ENCODE assay signal across 7 mouse cellular contexts in genomic region chr9:75435918-75436317, GRCm38 (mm10). TPM values are rescaled to one million over a fixed set of nuclear protein-coding genes. Genes with fewer than 3 reads are reported as not detected.
DNase-seq lines count a peak whose midpoint lies in the region; ATAC-seq lines count a peak whose summit lies in the region.

No protein-coding gene starts in this region.

- intact Hi-C loops in left cerebral cortex, postnatal 14 days (cut with DNase I), result loop anchor here (10.0 kb wide), 1 partner anchor 381 kb away; no protein-coding TSS in a partner anchor

- DNase-seq in cerebellum, postnatal 36 days, result peak; percentile 48 to 56
- DNase-seq in gastrocnemius, adult 8-10 months (ENCODE audit: low spot score in 2 of 2), result peak; percentile 64 to 77
- DNase-seq in induced T-regulatory cell, adult 2 months (ENCODE audit: low read depth), result peak; percentile 90
- DNase-seq in left cerebral cortex, postnatal 14 days (ENCODE audit: low spot score in 2 of 2), result peak; percentile 58 to 79
- peak; percentile 26 for DNase-seq in right cerebral cortex, postnatal 25 days

- peak; percentile 40 for ATAC-seq in activated CD4-positive, CD25-positive, alpha-beta regulatory T cell, adult 4 months
- peak; percentile 67 for ATAC-seq in megakaryocyte progenitor cell, adult 5-6 weeks (replicated peaks; ENCODE audit: poor library complexity)

RNA-seq across cellular contexts. Expression of gene Leo1, which starts 5.4 kb away (rescaled TPM):
- polyA plus RNA-seq in activated CD4-positive, CD25-positive, alpha-beta regulatory T cell, adult 4 months (2017; shearing (Covaris generic)), result 10 to 100 TPM; 33.4 to 43.1 TPM
- total RNA-seq in gastrocnemius, adult 8-10 months (2022), result 10 to 100 TPM; 14.8 to 23.2 (median 22.2) TPM
- total RNA-seq in left cerebral cortex, postnatal 14 days (2021), result 10 to 100 TPM; 27.9 to 29.4 TPM
- total RNA-seq in megakaryocyte progenitor cell, adult 5-6 weeks (2015), result 20.1 and 24.1 TPM in 2 replicates
- 49.9 and 60.3 TPM in 2 replicates for total RNA-seq in megakaryocyte progenitor cell, adult 5-6 weeks (2017)

RNA-seq across cellular contexts. Expression of gene Mapk6, which starts 26.1 kb away (rescaled TPM):
- polyA plus RNA-seq in activated CD4-positive, CD25-positive, alpha-beta regulatory T cell, adult 4 months (2017; shearing (Covaris generic)), result 10 to 100 TPM; 43.5 to 51.0 TPM
- total RNA-seq in gastrocnemius, adult 8-10 months (2022), result 10 to 100 TPM; 28.5 to 36.0 (median 30.5) TPM
- 10 to 100 TPM; 74.9 to 87.9 TPM for total RNA-seq in left cerebral cortex, postnatal 14 days (2021)
- total RNA-seq in megakaryocyte progenitor cell, adult 5-6 weeks (2015), result 64.2 and 65.1 TPM in 2 replicates
- total RNA-seq in megakaryocyte progenitor cell, adult 5-6 weeks (2017), result 50.3 and 53.6 TPM in 2 replicates

Comparison
In these comparisons a context has a peak if more than half of its experiments do, and no peak if none do; other contexts are left out.
1. Peak in every context shown above with its lines: DNase-seq and ATAC-seq.
2. DNase-seq: peak in every context shown above with its lines; median percentile 90 in induced T-regulatory cell, adult 2 months; 70 in gastrocnemius, adult 8-10 months; 68 in left cerebral cortex, postnatal 14 days; 52 in cerebellum, postnatal 36 days; 26 in right cerebral cortex, postnatal 25 days.